Mouse (Mus musculus) lung, embryonic 14.5 days (tissue): ENCODE measurements around the gene Fabp7. TPM values are rescaled to one million over a fixed set of nuclear protein-coding genes. Genes with fewer than 3 reads are reported as not detected.
A peak's percentile ranks its signal among the peaks of the same experiment; 100 is the strongest.

ENCODE experiments used
- ATAC-seq: fragments of 200-750 bp; cut with Nextera tagmentation; 2 replicates; pipeline ENCODE4 v1.8.0; 2017; ENCODE audit warnings: mild to moderate bottlenecking, moderate TSS enrichment, moderate library complexity; ENCODE audit not compliant: insufficient read depth
- DNase-seq: peaks from one replicate; pipeline ENCODE4 v3.0.0-alpha.2; 2015
- H3K27ac ChIP-seq: fragments of 300-500 bp; sonication (generic); 2 replicates; pipeline ENCODE4 v1.5.1; 2014; ENCODE audit warnings: low read depth, mild to moderate bottlenecking, moderate library complexity
- H3K27me3 ChIP-seq: fragments of 300-500 bp; sonication (generic); 2 replicates; pipeline ENCODE4 v1.6.1; 2014; ENCODE audit warnings: low read length, control low read depth; ENCODE audit not compliant: insufficient read depth
- H3K36me3 ChIP-seq: fragments of 300-500 bp; sonication (generic); 2 replicates; pipeline ENCODE4 v1.6.1; 2014; ENCODE audit warnings: control low read depth; ENCODE audit not compliant: insufficient read depth
- H3K4me1 ChIP-seq: fragments of 300-500 bp; sonication (generic); 2 replicates; pipeline ENCODE4 v1.6.1; 2014; ENCODE audit warnings: antibody characterized with exemption, control low read depth; ENCODE audit not compliant: insufficient read depth
- H3K4me2 ChIP-seq: fragments of 300-500 bp; sonication (generic); 2 replicates; pipeline ENCODE4 v1.6.1; 2014; ENCODE audit warnings: mild to moderate bottlenecking
- H3K4me3 ChIP-seq: fragments of 300-500 bp; sonication (generic); 2 replicates; pipeline ENCODE4 v1.5.1; 2014; ENCODE audit warnings: low read depth, low read length
- H3K9ac ChIP-seq: fragments of 300-500 bp; sonication (generic); 2 replicates; pipeline ENCODE4 v1.6.1; 2014
- H3K9me3 ChIP-seq: fragments of 300-500 bp; sonication (generic); 2 replicates; pipeline ENCODE4 v1.6.1; 2016; ENCODE audit warnings: low read depth, low read length, control low read depth
- CTCF ChIP-seq: IDR thresholded peaks from 2 replicates; pipeline ENCODE4 v1.5.1; 2016; ENCODE audit warnings: antibody characterized with exemption, low read depth
- WGBS: fragments of 180-500 bp; shearing (Covaris S2); extraction: QIAGEN DNeasy Blood & Tissue Kit; methylation state at CpG from one replicate; pipeline ENCODE4 v1.1.7; 2014; 5-methylcytosine and 5-hydroxymethylcytosine counted together
- polyA plus RNA-seq: library from polyadenylated mRNA; unstranded; fragments of >200 nt; fragmentation: Nextera tagmentation; extraction: Ambion mirVana; gene quantifications from 2 replicates; pipeline ENCODE4 v1.2.1, GENCODE M21; 2014

The Fabp7 gene
- polyA plus RNA-seq: 9.2 and 9.8 TPM in 2 replicates

- Histone ChIP-seq H3K36me3 (no peaks in the 10 kb centered on the region), H3K9ac (no peak within 1 kb of the TSS), H3K27ac (no peak within 1 kb of the TSS), H3K27me3 (no peaks in the 10 kb centered on the region), H3K4me3 (0 out of 2 replicates have a peak within 1 kb of the TSS, but pooled peaks have one; percentile 2), H3K4me2 (peak within 1 kb of the TSS; percentile 42), H3K9me3 (no peaks in the 10 kb centered on the region), H3K4me1 (peaks cover 3% of the 10 kb centered on the region; the same call in 1 of the 2 replicates)
- no peak for ATAC-seq
- no peak for DNase-seq
- whole genome bisulfite sequencing: 23% methylated on average over 7 of the region's 7 CpGs
- no peak for TF ChIP-seq CTCF
Measured at GRCm38 (mm10) chr10:57784876-57785150, at the start of gene Fabp7. TSS of gene Fabp7 (plus strand) at chr10:57784881.

GRCm38 (mm10) chr10:57740733-57741132 is 43.9 kb upstream of the Fabp7 start:
- 74% methylated on average over 4 of the region's 4 CpGs for WGBS
- H3K36me3 ChIP-seq: no peaks in the 10 kb centered on the region
- no peaks in the 10 kb centered on the region for H3K9me3 ChIP-seq
- H3K4me1 ChIP-seq: no peaks in the 10 kb centered on the region
- no peaks in the 10 kb centered on the region for H3K27me3 ChIP-seq
- DNase-seq (no peak), ATAC-seq (no peak)
- no peak overlapping the region for H3K4me3 ChIP-seq
- H3K27ac ChIP-seq: no peak overlapping the region
- TF ChIP-seq CTCF: no peak
- no peak overlapping the region for H3K4me2 ChIP-seq
- no peak overlapping the region for H3K9ac ChIP-seq

- no peak overlapping the region for H3K9ac ChIP-seq
- no peaks in the 10 kb centered on the region for H3K9me3 ChIP-seq
- H3K4me3 ChIP-seq: no peak overlapping the region
- H3K36me3 ChIP-seq: no peaks in the 10 kb centered on the region
- ATAC-seq (no peak), DNase-seq (no peak)
- no peaks in the 10 kb centered on the region for H3K4me1 ChIP-seq
- H3K27ac ChIP-seq: no peak overlapping the region
- no peaks in the 10 kb centered on the region for H3K27me3 ChIP-seq
- no peak overlapping the region for H3K4me2 ChIP-seq
- TF ChIP-seq CTCF: no peak
- WGBS: 47% methylated on average over 2 of the region's 2 CpGs
Measured at GRCm38 (mm10) chr10:57741351-57741750, 43.3 kb upstream of the Fabp7 start.

GRCm38 (mm10) chr10:57743045-57743444 is 41.6 kb upstream of the Fabp7 start:
- ATAC-seq: no peak

GRCm38 (mm10) chr10:57743606-57744016 is 41.1 kb upstream of the Fabp7 start:
- peak overlapping the region; percentile 18; the same call in 1 of the 2 replicates for H3K4me3 ChIP-seq
- H3K9me3 ChIP-seq: no peaks in the 10 kb centered on the region
- TF ChIP-seq CTCF: peak; percentile 79
- ATAC-seq (peak; percentile 52), DNase-seq (peak; percentile 92)
- no peaks in the 10 kb centered on the region for H3K36me3 ChIP-seq
- 4% methylated on average over 6 of the region's 6 CpGs for WGBS
- H3K4me2 ChIP-seq: peak overlapping the region; percentile 49
- H3K9ac ChIP-seq: no peak overlapping the region
- no peaks in the 10 kb centered on the region for H3K27me3 ChIP-seq
- H3K4me1 ChIP-seq: no peaks in the 10 kb centered on the region
- no peak overlapping the region for H3K27ac ChIP-seq

More at GRCm38 (mm10) chr10:57743045-57743444, 41.6 kb upstream of the Fabp7 start:
- Histone ChIP-seq H3K27ac (no peak overlapping the region), H3K36me3 (no peaks in the 10 kb centered on the region), H3K27me3 (no peaks in the 10 kb centered on the region), H3K4me1 (no peaks in the 10 kb centered on the region), H3K4me3 (no peak overlapping the region), H3K4me2 (no peak overlapping the region), H3K9me3 (no peaks in the 10 kb centered on the region), H3K9ac (no peak overlapping the region)
- TF ChIP-seq CTCF: no peak
- WGBS: 70% methylated on average over 7 of the region's 7 CpGs
- DNase-seq: no peak

- Histone ChIP-seq H3K4me3 (no peak overlapping the region), H3K4me1 (no peaks in the 10 kb centered on the region), H3K36me3 (no peaks in the 10 kb centered on the region), H3K27me3 (no peaks in the 10 kb centered on the region), H3K27ac (no peak overlapping the region), H3K9ac (no peak overlapping the region), H3K4me2 (no peak overlapping the region), H3K9me3 (no peaks in the 10 kb centered on the region)
- peak; percentile 1 for DNase-seq
- TF ChIP-seq CTCF: no peak
- 37% methylated on average over 2 of the region's 2 CpGs for WGBS
- ATAC-seq: no peak
Measured at GRCm38 (mm10) chr10:57744128-57744765, 40.4 kb upstream of the Fabp7 start.

- Histone ChIP-seq H3K9me3 (no peaks in the 10 kb centered on the region), H3K9ac (no peak overlapping the region), H3K4me2 (no peak overlapping the region), H3K4me1 (no peaks in the 10 kb centered on the region), H3K27me3 (no peaks in the 10 kb centered on the region), H3K36me3 (no peaks in the 10 kb centered on the region), H3K4me3 (no peak overlapping the region), H3K27ac (no peak overlapping the region)
- DNase-seq (no peak), ATAC-seq (no peak)
- no peak for TF ChIP-seq CTCF
Measured at GRCm38 (mm10) chr10:57745452-57745851, 39.2 kb upstream of the Fabp7 start.
